Mouse (Mus musculus): ENCODE data around the gene Add3. TPM values are rescaled to one million over a fixed set of nuclear protein-coding genes. Genes with fewer than 3 reads are reported as not detected.

Add3 gene
- total RNA-seq, 2 experiments from 2014 or later = 84.4 to 86.9 TPM

GRCm38 (mm10) chr19:53256991-53257594 is 116.8 kb downstream of the Add3 start:
- DNase-seq (ENCODE audit: extremely low spot score in 1 of 2, low spot score in 2 of 2) = no peak
- Histone ChIP-seq H3K27ac (no peak overlapping the region), H3K4me3 (no peak overlapping the region)
- TF ChIP-seq CTCF (IDR thresholded peaks at IDR 0.05) = no peak
- intact Hi-C loops (cut with DNase I) = no loop called here

GRCm38 (mm10) chr19:53257631-53258560 is 117.7 kb downstream of the Add3 start:
- Histone ChIP-seq H3K27ac (no peak overlapping the region), H3K4me3 (no peak overlapping the region)
- intact Hi-C loops (cut with DNase I) = no loop called here
- TF ChIP-seq CTCF (IDR thresholded peaks at IDR 0.05) = no peak
- DNase-seq (ENCODE audit: extremely low spot score in 1 of 2, low spot score in 2 of 2) = no peak

- H3K27ac ChIP-seq = no peak overlapping the region
- intact Hi-C loops (cut with DNase I) = no loop called here
- H3K4me3 ChIP-seq = no peak overlapping the region
- no peak for TF ChIP-seq CTCF (IDR thresholded peaks at IDR 0.05)
- no peak for DNase-seq (ENCODE audit: extremely low spot score in 1 of 2, low spot score in 2 of 2)
Measured at GRCm38 (mm10) chr19:53258740-53259506, 118.7 kb downstream of the Add3 start.

- intact Hi-C loops (cut with DNase I) = no loop called here
- Histone ChIP-seq H3K4me3 (no peak overlapping the region), H3K27ac (no peak overlapping the region)
- no peak for TF ChIP-seq CTCF (IDR thresholded peaks at IDR 0.05)
- no peak for DNase-seq (ENCODE audit: extremely low spot score in 1 of 2, low spot score in 2 of 2)
Measured at GRCm38 (mm10) chr19:53259541-53259940, 119.3 kb downstream of the Add3 start.

- H3K27ac ChIP-seq = no peak overlapping the region
- no peak overlapping the region for H3K4me3 ChIP-seq
- intact Hi-C loops (cut with DNase I) = no loop called here
- DNase-seq (ENCODE audit: extremely low spot score in 1 of 2, low spot score in 2 of 2) = no peak
- TF ChIP-seq CTCF (IDR thresholded peaks at IDR 0.05) = no peak
Measured at GRCm38 (mm10) chr19:53260261-53260660, 120.0 kb downstream of the Add3 start.

GRCm38 (mm10) chr19:53260828-53261227 is 120.6 kb downstream of the Add3 start:
- H3K27ac ChIP-seq = no peak overlapping the region
- DNase-seq (ENCODE audit: extremely low spot score in 1 of 2, low spot score in 2 of 2) = no peak
- no peak for TF ChIP-seq CTCF (IDR thresholded peaks at IDR 0.05)
- intact Hi-C loops (cut with DNase I) = no loop called here
- no peak overlapping the region for H3K4me3 ChIP-seq

GRCm38 (mm10) chr19:53262061-53262460 is 121.8 kb downstream of the Add3 start:
- intact Hi-C loops (cut with DNase I) = no loop called here
- DNase-seq (ENCODE audit: extremely low spot score in 1 of 2, low spot score in 2 of 2) = no peak
- Histone ChIP-seq H3K4me3 (no peak overlapping the region), H3K27ac (no peak overlapping the region)
- TF ChIP-seq CTCF (IDR thresholded peaks at IDR 0.05) = no peak

GRCm38 (mm10) chr19:53263859-53264733 is 123.9 kb downstream of the Add3 start:
- no peak overlapping the region for H3K4me3 ChIP-seq
- no peak for TF ChIP-seq CTCF (IDR thresholded peaks at IDR 0.05)
- intact Hi-C loops (cut with DNase I) = no loop called here
- H3K27ac ChIP-seq = no peak overlapping the region
- no peak for DNase-seq (ENCODE audit: extremely low spot score in 1 of 2, low spot score in 2 of 2)

GRCm38 (mm10) chr19:53264821-53265727 is 124.8 kb downstream of the Add3 start:
- TF ChIP-seq CTCF (IDR thresholded peaks at IDR 0.05) = no peak
- DNase-seq (ENCODE audit: extremely low spot score in 1 of 2, low spot score in 2 of 2) = no peak
- intact Hi-C loops (cut with DNase I) = no loop called here
- Histone ChIP-seq H3K4me3 (no peak overlapping the region), H3K27ac (no peak overlapping the region)

- no peak for TF ChIP-seq CTCF (IDR thresholded peaks at IDR 0.05)
- no peak overlapping the region for H3K4me3 ChIP-seq
- no peak overlapping the region for H3K27ac ChIP-seq
- intact Hi-C loops (cut with DNase I) = no loop called here
- no peak for DNase-seq (ENCODE audit: extremely low spot score in 1 of 2, low spot score in 2 of 2)
Measured at GRCm38 (mm10) chr19:53267305-53267704, 127.1 kb downstream of the Add3 start.

Data from left cerebral cortex, adult 2 months (tissue).